Comparison of ENCODE assay signal across 1 mouse cellular context in the genomic region with DNA sequence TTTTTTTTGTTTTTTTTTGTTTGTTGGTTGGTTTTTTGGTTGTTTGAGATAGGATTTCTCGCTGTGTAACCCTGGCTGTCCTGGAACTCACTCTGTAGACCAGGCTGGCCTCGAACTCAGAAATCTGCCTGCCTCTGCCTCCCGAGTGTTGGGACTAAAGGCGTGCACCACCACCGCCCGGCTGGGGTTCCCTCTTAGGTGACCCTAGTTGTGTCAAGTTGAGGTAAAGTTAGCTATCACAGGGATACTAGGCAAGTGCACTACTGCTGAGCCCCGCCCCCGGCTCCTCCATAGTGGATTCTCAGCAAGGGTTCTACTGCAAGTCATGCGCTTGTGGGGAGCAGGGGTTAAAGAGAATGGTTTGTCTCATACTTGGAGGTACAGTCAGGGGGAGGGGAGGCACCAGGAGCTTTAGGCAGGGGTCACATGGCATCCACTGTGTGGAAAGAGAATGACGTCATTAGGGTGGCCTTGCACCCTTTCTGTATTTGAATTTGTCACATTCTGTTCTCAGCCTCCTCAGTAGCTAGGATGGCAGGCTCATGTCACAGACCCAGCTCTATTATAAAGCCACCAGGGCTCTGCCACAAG.
TF ChIP-seq lines count a peak whose summit lies in the region.

No protein-coding gene starts in this region.

TF ChIP-seq in CH12.LX, 34 proteins besides CTCF, POLR2A, EP300 and RAD21 (continued from another document):
- TF ChIP-seq ZMIZ1 (IDR thresholded peaks at IDR 0.05; ENCODE audit: low read depth, low read length) = no peak
- no peak for TF ChIP-seq GABPA (IDR thresholded peaks at IDR 0.05; ENCODE audit: insufficient replicate concordance, low read depth, low read length)
- TF ChIP-seq MAZ (IDR thresholded peaks at IDR 0.05; ENCODE audit: low read depth, low read length) = no peak
- no peak for TF ChIP-seq MXI1 (IDR thresholded peaks at IDR 0.05; ENCODE audit: low read depth, low read length)
- no peak for TF ChIP-seq UBTF (IDR thresholded peaks at IDR 0.05; ENCODE audit: low read depth, low read length)
- TF ChIP-seq HCFC1 (IDR thresholded peaks at IDR 0.05; ENCODE audit: low read depth, low read length) = no peak
- no peak for TF ChIP-seq TBP (conservative IDR thresholded peaks at IDR 0.05; ENCODE audit: low read depth, low read length)
